Mouse (Mus musculus) forebrain, embryonic 15.5 days (tissue): Measurements from ENCODE around the gene 2410015M20Rik. TPM values are rescaled to one million over a fixed set of nuclear protein-coding genes. Genes with fewer than 3 reads are reported as not detected.
"Not testable (repeated sequence)": the region's sequence is repeated elsewhere in the genome, so short reads cannot be mapped to it uniquely, and the experiment has no call there.

ENCODE experiments used
- ATAC-seq: fragments of 200-750 bp; cut with Nextera tagmentation; replicated peaks from 2 replicates; pipeline ENCODE4 v1.8.0; 2017; ENCODE audit warnings: mild to moderate bottlenecking, moderate TSS enrichment, moderate library complexity
- H3K27ac ChIP-seq: fragments of 300-500 bp; sonication (generic); replicated peaks from 2 replicates; pipeline ENCODE4 v1.5.1; 2015; ENCODE audit warnings: mild to moderate bottlenecking, inconsistent platforms
- H3K27me3 ChIP-seq: fragments of 300-500 bp; sonication (generic); 2 replicates; pipeline ENCODE4 v1.6.1; 2015; ENCODE audit warnings: inconsistent platforms
- H3K36me3 ChIP-seq: fragments of 300-500 bp; sonication (generic); 2 replicates; pipeline ENCODE4 v1.6.1; 2015; ENCODE audit warnings: mild to moderate bottlenecking, inconsistent platforms
- H3K4me1 ChIP-seq: fragments of 300-500 bp; sonication (generic); 2 replicates; pipeline ENCODE4 v1.6.1; 2015; ENCODE audit warnings: inconsistent platforms
- H3K4me2 ChIP-seq: fragments of 300-500 bp; sonication (generic); replicated peaks from 2 replicates; pipeline ENCODE4 v1.6.1; 2015; ENCODE audit warnings: mild to moderate bottlenecking, inconsistent platforms
- H3K4me3 ChIP-seq: fragments of 300-500 bp; sonication (generic); 2 replicates; pipeline ENCODE4 v1.5.1; 2015; ENCODE audit warnings: mild to moderate bottlenecking, inconsistent platforms
- H3K9ac ChIP-seq: fragments of 300-500 bp; sonication (generic); replicated peaks from 2 replicates; pipeline ENCODE4 v1.6.1; 2015; ENCODE audit warnings: mild to moderate bottlenecking, inconsistent platforms
- H3K9me3 ChIP-seq: fragments of 300-500 bp; sonication (generic); 2 replicates; pipeline ENCODE4 v1.6.1; 2016; ENCODE audit warnings: inconsistent platforms
- WGBS: fragments of 180-500 bp; shearing (Covaris S2); methylation state at CpG from one replicate; pipeline ENCODE4 v1.1.7; 2015; ENCODE audit warnings: mixed read lengths; 5-methylcytosine and 5-hydroxymethylcytosine counted together
- polyA plus RNA-seq: library from polyadenylated mRNA; unstranded; fragments of >200 nt; fragmentation: Nextera tagmentation; extraction: Ambion mirVana; gene quantifications from 2 replicates; pipeline ENCODE4 v1.2.1, GENCODE M21; 2015

2410015M20Rik gene
- polyA plus RNA-seq, 1 experiment from 2014 or later: 194 TPM

- WGBS: under 1% methylated on average over 51 of the region's 51 CpGs
Measured at GRCm38 (mm10) chr17:56626754-56627470, 17.3 kb upstream of the 2410015M20Rik start, which contains the start of gene Lonp1. Lonp1 (minus strand) TSS chr17:56626887.

GRCm38 (mm10) chr17:56626260-56626659 is 16.7 kb upstream of the 2410015M20Rik start:
- peaks cover 3% of the 10 kb centered on the region; the same call in 1 of the 2 replicates for H3K27me3 ChIP-seq
- peaks cover 28% of the 10 kb centered on the region for H3K4me1 ChIP-seq
- no peak; the same call in 1 of the 2 replicates for ATAC-seq
- peak overlapping the region; percentile 79 for H3K4me3 ChIP-seq
- H3K9me3 ChIP-seq: no peaks in the 10 kb centered on the region
- peak overlapping the region; percentile 89 for H3K4me2 ChIP-seq
- WGBS: under 1% methylated on average over 32 of the region's 32 CpGs
- H3K36me3 ChIP-seq: peaks cover 18% of the 10 kb centered on the region
- peak overlapping the region; percentile 62 for H3K27ac ChIP-seq
- peak overlapping the region; percentile 77 for H3K9ac ChIP-seq

More at GRCm38 (mm10) chr17:56626754-56627470, 17.3 kb upstream of the 2410015M20Rik start, which contains the start of gene Lonp1:
- peaks cover 13% of the 10 kb centered on the region for H3K36me3 ChIP-seq
- H3K4me3 ChIP-seq: peak within 1 kb of the TSS; percentile 79
- H3K4me2 ChIP-seq: peak within 1 kb of the TSS; percentile 89
- peaks cover 28% of the 10 kb centered on the region for H3K4me1 ChIP-seq
- no peaks in the 10 kb centered on the region for H3K9me3 ChIP-seq
- peak; percentile 93 for ATAC-seq
- peaks cover 3% of the 10 kb centered on the region; the same call in 1 of the 2 replicates for H3K27me3 ChIP-seq
- peak within 1 kb of the TSS; percentile 62 for H3K27ac ChIP-seq
- H3K9ac ChIP-seq: peak within 1 kb of the TSS; percentile 77

- WGBS: 83% methylated on average over 3 of the region's 3 CpGs
- H3K36me3 ChIP-seq: peaks cover 25% of the 10 kb centered on the region
- no peaks in the 10 kb centered on the region for H3K9me3 ChIP-seq
- H3K4me2 ChIP-seq: peak overlapping the region; percentile 89; the same call in 1 of the 2 replicates
- 0 out of 2 replicates have a peak overlapping the region, but pooled peaks have one; percentile 10 for H3K9ac ChIP-seq
- H3K4me3 ChIP-seq: peak overlapping the region; percentile 79; the same call in 1 of the 2 replicates
- ATAC-seq: no peak
- H3K27me3 ChIP-seq: peaks cover 3% of the 10 kb centered on the region; the same call in 1 of the 2 replicates
- peaks cover 28% of the 10 kb centered on the region for H3K4me1 ChIP-seq
- H3K27ac ChIP-seq: no peak overlapping the region
Measured at GRCm38 (mm10) chr17:56625495-56625894, 15.9 kb upstream of the 2410015M20Rik start.

GRCm38 (mm10) chr17:56617628-56618027 is 8.1 kb upstream of the 2410015M20Rik start:
- 90% methylated on average over 8 of the region's 8 CpGs for WGBS

GRCm38 (mm10) chr17:56616725-56617124 is 7.2 kb upstream of the 2410015M20Rik start:
- WGBS: 82% methylated on average over 3 of the region's 3 CpGs
- no peaks in the 10 kb centered on the region for H3K9me3 ChIP-seq
- H3K27me3 ChIP-seq: no peaks in the 10 kb centered on the region
- ATAC-seq: no peak
- no peak overlapping the region for H3K27ac ChIP-seq
- no peak overlapping the region for H3K4me3 ChIP-seq
- no peak overlapping the region for H3K9ac ChIP-seq
- peaks cover 66% of the 10 kb centered on the region for H3K36me3 ChIP-seq
- peaks cover 18% of the 10 kb centered on the region for H3K4me1 ChIP-seq
- H3K4me2 ChIP-seq: no peak overlapping the region

More at GRCm38 (mm10) chr17:56617628-56618027, 8.1 kb upstream of the 2410015M20Rik start:
- Histone ChIP-seq H3K4me2 (no peak overlapping the region), H3K9ac (no peak overlapping the region), H3K4me3 (no peak overlapping the region), H3K36me3 (peaks cover 74% of the 10 kb centered on the region), H3K9me3 (no peaks in the 10 kb centered on the region), H3K27ac (no peak overlapping the region), H3K27me3 (no peaks in the 10 kb centered on the region), H3K4me1 (peaks cover 18% of the 10 kb centered on the region)
- no peak for ATAC-seq

- peaks cover 58% of the 10 kb centered on the region for H3K36me3 ChIP-seq
- no peak for ATAC-seq
Measured at GRCm38 (mm10) chr17:56615792-56616191, 6.2 kb upstream of the 2410015M20Rik start.

GRCm38 (mm10) chr17:56615136-56615784 is 5.7 kb upstream of the 2410015M20Rik start:
- WGBS: 90% methylated on average over 11 of the region's 11 CpGs
- no peak overlapping the region for H3K27ac ChIP-seq
- H3K4me3 ChIP-seq: no peak overlapping the region
- H3K9ac ChIP-seq: 0 out of 2 replicates have a peak overlapping the region, but pooled peaks have one; percentile 18
- no peaks in the 10 kb centered on the region for H3K9me3 ChIP-seq
- H3K36me3 ChIP-seq: peaks cover 53% of the 10 kb centered on the region
- no peaks in the 10 kb centered on the region for H3K27me3 ChIP-seq
- no peak for ATAC-seq
- H3K4me2 ChIP-seq: peak overlapping the region; percentile 78; the same call in 1 of the 2 replicates
- H3K4me1 ChIP-seq: peaks cover 24% of the 10 kb centered on the region

More at GRCm38 (mm10) chr17:56615792-56616191, 6.2 kb upstream of the 2410015M20Rik start:
- Histone ChIP-seq H3K4me1 (peaks cover 19% of the 10 kb centered on the region), H3K27me3 (no peaks in the 10 kb centered on the region), H3K27ac (no peak overlapping the region), H3K9me3 (no peaks in the 10 kb centered on the region), H3K4me3 (no peak overlapping the region), H3K4me2 (no peak overlapping the region), H3K9ac (no peak overlapping the region)
- whole genome bisulfite sequencing: 86% methylated on average over 4 of the region's 4 CpGs

GRCm38 (mm10) chr17:56614391-56615135 is 5.0 kb upstream of the 2410015M20Rik start:
- no peak for ATAC-seq
- H3K36me3 ChIP-seq: peaks cover 46% of the 10 kb centered on the region
- H3K9ac ChIP-seq: peak overlapping the region; percentile 70
- 29% methylated on average over 14 of the region's 14 CpGs for WGBS
- 0 out of 2 replicates have a peak overlapping the region, but pooled peaks have one; percentile 31 for H3K27ac ChIP-seq
- no peaks in the 10 kb centered on the region for H3K27me3 ChIP-seq
- no peaks in the 10 kb centered on the region for H3K9me3 ChIP-seq
- H3K4me3 ChIP-seq: peak overlapping the region; percentile 76
- H3K4me2 ChIP-seq: peak overlapping the region; percentile 78
- H3K4me1 ChIP-seq: peaks cover 28% of the 10 kb centered on the region

- peak overlapping the region; percentile 78 for H3K4me2 ChIP-seq
- not testable (repeated sequence) for ATAC-seq, H3K27me3 ChIP-seq, H3K9me3 ChIP-seq
- H3K36me3 ChIP-seq: peaks cover 41% of the 10 kb centered on the region
- H3K27ac ChIP-seq: peak overlapping the region; percentile 93
- under 1% methylated on average over 26 of the region's 26 CpGs for WGBS
- peak overlapping the region; percentile 76 for H3K4me3 ChIP-seq
- peaks cover 31% of the 10 kb centered on the region for H3K4me1 ChIP-seq
- H3K9ac ChIP-seq: peak overlapping the region; percentile 70
Measured at GRCm38 (mm10) chr17:56613893-56614292, 4.3 kb upstream of the 2410015M20Rik start.

- H3K36me3 ChIP-seq: peaks cover 36% of the 10 kb centered on the region
- WGBS: under 1% methylated on average over 52 of the region's 52 CpGs
- H3K4me2 ChIP-seq: peak within 1 kb of the TSS; percentile 78
- H3K27me3 ChIP-seq: no peaks in the 10 kb centered on the region
- peak; percentile 63 for ATAC-seq
- no peaks in the 10 kb centered on the region for H3K9me3 ChIP-seq
- peak within 1 kb of the TSS; percentile 93 for H3K27ac ChIP-seq
- H3K9ac ChIP-seq: peak within 1 kb of the TSS; percentile 70
- H3K4me3 ChIP-seq: peak within 1 kb of the TSS; percentile 76
- peaks cover 37% of the 10 kb centered on the region for H3K4me1 ChIP-seq
Measured at GRCm38 (mm10) chr17:56613236-56613844, 3.8 kb upstream of the 2410015M20Rik start, which contains the start of gene Rpl36. Rpl36 (plus strand) TSS chr17:56613416.

- not testable (repeated sequence) for ATAC-seq, H3K9ac ChIP-seq, H3K4me2 ChIP-seq, H3K4me3 ChIP-seq, H3K27me3 ChIP-seq, H3K9me3 ChIP-seq, H3K27ac ChIP-seq
- WGBS: 78% methylated on average over 10 of the region's 10 CpGs
- Histone ChIP-seq H3K4me1 (peaks cover 40% of the 10 kb centered on the region), H3K36me3 (peaks cover 32% of the 10 kb centered on the region)
Measured at GRCm38 (mm10) chr17:56612565-56612939, 3.0 kb upstream of the 2410015M20Rik start.
